Mouse (Mus musculus): Measurements from ENCODE around the gene Camk1d. TPM values are rescaled to one million over a fixed set of nuclear protein-coding genes. Genes with fewer than 3 reads are reported as not detected.
A peak's percentile ranks its signal among the peaks of the same experiment; 100 is the strongest.

Gene Camk1d
- total RNA-seq, 1 experiment from 2014 or later: 7.4 TPM

DNA sequence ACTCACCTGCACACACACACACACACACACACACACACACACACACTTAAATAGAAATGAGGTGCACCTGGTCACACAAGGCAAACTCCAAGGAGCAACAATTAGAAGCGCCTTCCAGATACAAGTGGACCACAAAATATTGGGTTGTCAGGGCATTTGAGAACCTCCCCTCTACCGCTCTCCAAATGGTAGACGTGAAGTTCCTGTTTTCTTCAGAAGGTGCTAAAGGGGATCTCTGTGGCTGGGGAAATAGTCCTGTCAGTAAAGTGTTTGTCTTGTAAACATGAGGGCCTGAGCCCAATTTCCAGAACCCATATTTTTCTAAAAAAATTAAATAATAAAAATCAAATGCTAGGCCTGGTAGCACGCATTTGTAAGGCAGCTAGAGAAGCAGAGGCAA is 4.4 kb downstream of the Camk1d start:
- no peak for DNase-seq

DNA sequence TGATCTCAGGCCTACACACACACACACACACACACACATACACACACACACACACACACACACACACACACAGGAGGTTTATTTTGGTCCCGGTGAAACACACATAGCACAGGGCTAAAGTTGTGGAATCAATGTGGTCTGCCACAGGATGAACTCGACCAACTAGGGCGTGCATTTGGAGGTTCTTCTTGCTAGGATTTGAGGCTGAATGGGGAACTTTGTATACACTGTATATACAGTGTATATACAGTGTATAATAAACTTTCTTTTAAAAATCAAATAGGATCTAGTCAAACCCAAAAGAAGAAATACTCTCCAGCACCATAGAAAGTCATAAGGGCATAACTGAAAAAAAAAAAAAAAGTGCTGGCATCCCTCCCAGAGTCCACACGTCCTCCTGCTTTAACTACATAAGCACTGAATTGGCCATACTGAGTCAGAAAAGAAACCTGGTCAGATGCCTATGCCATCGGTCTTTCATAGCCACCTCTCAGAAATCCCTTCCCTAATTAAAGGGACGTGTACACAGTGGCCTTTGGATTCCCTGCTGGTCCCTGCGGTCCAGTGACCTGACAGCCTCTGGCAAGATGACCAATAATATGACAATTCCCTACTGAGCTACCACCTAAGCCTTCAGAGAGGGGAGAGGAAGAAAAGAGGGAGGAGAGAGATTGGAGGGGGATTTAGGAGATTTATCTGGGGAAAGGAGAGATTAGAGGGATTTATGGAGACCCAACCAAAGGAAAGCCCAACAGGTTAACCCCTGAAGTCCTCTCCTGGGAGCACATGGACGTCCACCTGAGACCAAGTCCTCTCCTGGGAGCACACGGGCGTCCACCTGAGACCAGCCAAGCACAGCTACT is 6.2 kb downstream of the Camk1d start:
- no peak for DNase-seq

DNA sequence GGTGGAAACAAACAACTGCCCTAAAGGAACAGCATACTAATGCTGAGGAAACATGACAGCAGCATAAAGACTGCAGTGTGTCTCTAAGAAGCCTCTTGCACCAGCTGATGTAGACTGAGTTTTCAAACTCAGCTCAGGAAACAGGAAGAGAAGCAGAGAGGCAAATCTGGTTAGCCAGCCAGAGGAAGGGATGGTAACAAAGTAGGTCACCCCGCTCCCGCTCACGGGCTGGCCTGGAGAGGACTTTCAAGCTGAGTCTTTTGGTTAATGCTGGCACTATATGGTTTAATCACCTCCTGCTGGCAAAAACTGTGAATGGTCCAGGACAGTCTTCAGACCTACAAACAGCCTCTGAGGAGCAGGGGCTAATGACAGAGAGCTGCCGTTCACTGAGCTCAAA is 7.7 kb downstream of the Camk1d start:
- no peak for DNase-seq

DNA sequence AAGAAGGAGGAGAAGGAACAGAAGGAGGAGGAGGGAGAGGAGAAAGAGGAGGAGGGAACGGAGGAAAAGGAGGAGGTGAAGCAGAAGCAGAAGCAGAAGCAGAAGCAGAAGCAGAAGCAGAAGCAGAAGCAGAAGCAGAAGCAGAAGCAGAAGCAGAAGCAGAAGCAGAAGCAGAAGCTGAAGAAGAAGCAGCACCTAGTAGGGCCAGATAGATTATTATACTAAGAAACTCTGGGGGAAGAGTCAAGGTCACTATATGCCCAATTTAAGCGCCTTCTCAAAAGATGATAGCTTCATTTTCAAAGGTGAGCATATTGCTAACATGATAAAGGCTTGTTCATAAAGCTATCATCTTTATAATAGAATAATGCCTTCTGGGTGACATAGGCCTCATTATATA is 11.9 kb downstream of the Camk1d start:
- no peak for DNase-seq

DNA sequence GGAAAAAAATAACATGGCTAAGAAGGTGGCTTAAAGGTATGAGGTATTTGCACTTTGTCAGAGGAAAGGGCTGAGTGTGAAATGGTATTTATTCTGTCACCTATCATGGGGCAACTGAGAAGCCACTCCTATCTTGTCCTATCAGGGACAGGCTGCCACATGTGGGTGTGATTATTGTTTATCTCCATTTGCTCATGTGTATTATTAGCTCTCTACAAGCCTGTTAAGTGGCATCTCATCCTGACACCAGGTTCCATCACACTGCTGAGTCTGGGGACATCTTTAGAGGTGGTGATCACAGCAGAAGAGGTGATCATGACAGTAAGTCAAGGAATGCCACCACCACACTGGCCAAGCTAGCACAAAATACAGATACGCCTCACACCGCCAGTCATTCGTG is 13.4 kb downstream of the Camk1d start:
- DNase-seq: no peak

DNA sequence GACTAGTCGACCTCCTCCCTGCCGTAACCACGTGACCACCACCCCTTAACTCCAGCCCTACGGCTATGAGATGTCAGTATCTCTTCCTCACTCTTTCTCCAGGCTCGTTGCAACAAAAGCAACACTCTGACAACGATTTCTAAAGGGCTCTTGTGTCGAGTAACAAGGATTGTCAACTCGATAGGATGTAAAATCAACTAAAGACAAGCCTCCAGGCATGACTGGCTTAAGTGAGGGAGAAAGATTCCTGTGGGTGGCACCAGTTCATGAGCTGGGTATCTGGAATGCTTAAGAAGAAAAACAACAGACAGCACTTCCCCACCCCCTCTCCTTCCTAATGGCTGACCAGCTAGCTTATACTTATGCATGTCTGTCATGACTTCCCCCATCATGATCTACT is 15.9 kb downstream of the Camk1d start:
- DNase-seq: no peak

- no peak for DNase-seq
Observed at GRCm38 (mm10) chr2:5694094-5694493, 20.2 kb downstream of the Camk1d start.

- no peak for DNase-seq
Observed at GRCm38 (mm10) chr2:5691729-5692128, 22.6 kb downstream of the Camk1d start.

DNA sequence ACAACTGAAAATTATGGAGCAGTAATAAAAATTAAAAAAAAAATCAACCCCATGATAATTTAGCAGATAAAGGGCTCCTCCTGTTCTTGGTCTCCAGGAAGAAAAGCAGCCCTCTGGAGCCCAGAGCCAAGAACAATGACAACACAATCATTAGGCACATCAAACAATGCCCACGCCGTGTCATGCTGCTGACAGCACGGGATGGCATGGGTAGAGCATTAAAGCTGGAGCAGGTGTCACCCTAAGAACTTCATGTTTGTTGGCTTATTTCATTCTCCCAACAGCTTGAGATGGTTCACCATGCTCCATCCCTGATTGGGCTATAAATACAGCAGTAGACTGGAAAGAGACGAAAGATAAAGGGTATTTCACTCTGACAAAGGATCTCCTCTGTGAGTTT is 30.9 kb downstream of the Camk1d start:
- DNase-seq: no peak

GRCm38 (mm10) chr2:5681909-5682308 is 32.4 kb downstream of the Camk1d start:
- no peak for DNase-seq

GRCm38 (mm10) chr2:5681302-5681701 is 33.0 kb downstream of the Camk1d start:
- no peak for DNase-seq

GRCm38 (mm10) chr2:5679055-5679454 is 35.3 kb downstream of the Camk1d start:
- DNase-seq: no peak

DNA sequence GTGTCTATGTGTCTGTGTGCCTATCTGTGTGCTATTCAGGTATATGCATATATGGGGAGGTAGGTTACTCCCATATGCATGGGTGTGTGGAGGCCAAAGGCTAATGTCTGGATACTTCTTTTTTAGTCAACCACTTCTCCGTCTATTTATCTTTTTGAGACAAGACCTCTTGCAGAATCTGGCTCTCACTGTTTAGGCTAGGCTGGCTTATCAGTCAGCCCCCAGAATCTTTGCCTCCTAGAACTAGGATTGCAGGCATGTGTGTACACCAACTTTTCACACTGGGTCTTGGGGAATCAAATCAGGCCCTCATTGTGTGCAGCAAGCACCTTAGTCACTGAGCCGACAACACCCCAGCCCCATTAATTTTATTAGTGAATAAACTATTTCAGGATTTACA is 36.8 kb downstream of the Camk1d start:
- DNase-seq: no peak

GRCm38 (mm10) chr2:5676786-5677185 is 37.5 kb downstream of the Camk1d start:
- no peak for DNase-seq

- no peak for DNase-seq
Observed at GRCm38 (mm10) chr2:5676143-5676483, 38.2 kb downstream of the Camk1d start.

GRCm38 (mm10) chr2:5675431-5676142 is 38.7 kb downstream of the Camk1d start:
- peak; percentile 9 for DNase-seq

DNA sequence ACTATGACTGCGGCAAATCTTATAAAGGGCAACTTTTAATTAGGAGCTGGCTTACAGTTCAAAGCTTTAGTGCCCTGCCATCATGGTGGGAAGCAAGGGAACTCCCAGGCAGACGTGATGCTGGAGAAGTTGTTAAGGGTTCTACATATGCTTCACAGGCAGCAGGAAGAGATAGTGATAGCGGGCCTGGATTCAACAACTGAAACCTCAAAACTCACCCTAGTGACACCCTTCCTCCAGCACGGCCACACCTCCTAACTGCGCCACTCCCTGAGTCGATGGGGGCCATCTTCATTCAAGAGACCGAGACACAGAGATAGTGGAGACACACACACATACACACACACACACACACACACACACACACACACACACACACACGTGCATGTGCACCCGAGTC is 39.8 kb downstream of the Camk1d start:
- no peak for DNase-seq

GRCm38 (mm10) chr2:5673816-5674215 is 40.5 kb downstream of the Camk1d start:
- no peak for DNase-seq

DNA sequence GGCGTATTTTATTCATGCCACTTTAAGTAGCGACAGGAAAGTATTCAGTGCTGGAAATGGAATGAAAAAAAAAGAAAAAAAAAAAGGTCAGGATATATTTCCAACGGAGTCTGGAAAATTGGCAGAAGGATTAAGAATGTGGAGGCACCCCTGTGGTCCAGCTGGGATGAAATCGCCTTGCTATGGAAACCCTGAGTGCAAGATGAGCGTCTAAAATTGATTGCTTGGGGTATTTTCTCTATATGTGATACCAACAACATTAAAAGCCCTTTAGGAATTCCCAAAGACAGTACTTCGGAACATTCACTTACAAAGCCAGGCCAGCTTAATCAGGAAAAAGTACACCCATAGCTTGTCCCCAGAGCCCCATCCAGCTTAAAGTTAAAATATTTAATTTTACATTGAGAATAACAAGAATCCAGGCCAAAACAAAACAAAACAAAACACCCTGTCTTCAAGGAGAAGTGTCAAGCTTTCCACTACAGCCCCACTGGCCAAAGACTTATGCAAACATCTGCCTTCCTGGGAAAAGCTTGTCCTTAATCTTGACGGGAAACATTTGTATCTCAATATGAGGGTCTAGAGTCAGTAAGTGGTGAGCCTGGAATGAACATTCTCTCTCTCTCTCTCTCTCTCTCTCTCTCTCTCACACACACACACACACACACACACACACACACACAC is 41.3 kb downstream of the Camk1d start:
- DNase-seq: no peak

- no peak for DNase-seq
Observed at GRCm38 (mm10) chr2:5670146-5670545, 44.2 kb downstream of the Camk1d start.

DNA sequence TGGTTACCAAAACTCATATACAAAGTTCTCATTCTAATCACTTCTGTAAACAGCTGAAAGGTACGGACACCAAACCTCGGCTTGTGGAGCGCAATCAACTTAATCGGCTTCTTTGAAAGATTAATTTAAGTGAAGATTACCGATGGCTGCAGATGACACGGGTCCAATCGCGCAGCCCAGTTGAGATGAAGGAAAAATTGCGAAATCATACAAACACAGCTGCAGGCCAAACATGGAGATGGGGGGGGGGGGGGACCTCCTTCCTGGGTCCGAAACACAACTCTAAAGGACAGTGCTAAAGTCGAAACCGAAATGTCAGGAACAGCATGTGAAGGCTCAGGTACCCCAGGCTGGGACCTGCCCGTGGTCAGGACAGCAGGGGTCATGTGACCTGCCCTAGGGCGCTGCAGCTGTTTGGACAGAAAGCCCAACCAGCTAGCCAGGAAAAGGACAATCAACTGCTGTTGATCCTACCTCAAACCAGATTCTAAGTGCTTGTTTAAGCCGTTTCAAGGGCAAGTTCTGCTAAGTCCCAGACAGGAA is 44.7 kb downstream of the Camk1d start:
- no peak for DNase-seq

GRCm38 (mm10) chr2:5668940-5669339 is 45.4 kb downstream of the Camk1d start:
- DNase-seq: no peak

GRCm38 (mm10) chr2:5663499-5663898 is 50.8 kb downstream of the Camk1d start:
- DNase-seq: no peak

Measured in adrenal gland, postnatal 14 days (tissue).